Mouse (Mus musculus): ENCODE data around the gene Kank2. TPM values are rescaled to one million over a fixed set of nuclear protein-coding genes. Genes with fewer than 3 reads are reported as not detected.

Kank2 gene
- 0.39 to 1.1 TPM in 2 of 3 replicates, not detected in the other for total RNA-seq (2017)

- ATAC-seq (replicated peaks; ENCODE audit: insufficient number of reproducible peaks, low FRiP score, low TSS enrichment, poor library complexity, severe bottlenecking) = peak; percentile 37; the same call in 1 of the 2 replicates
These were observed at the start of gene Kank2 for GRCm38 (mm10) chr9:21798345-21799009. Gene Kank2 (minus strand): TSS chr9:21798744.

DNA sequence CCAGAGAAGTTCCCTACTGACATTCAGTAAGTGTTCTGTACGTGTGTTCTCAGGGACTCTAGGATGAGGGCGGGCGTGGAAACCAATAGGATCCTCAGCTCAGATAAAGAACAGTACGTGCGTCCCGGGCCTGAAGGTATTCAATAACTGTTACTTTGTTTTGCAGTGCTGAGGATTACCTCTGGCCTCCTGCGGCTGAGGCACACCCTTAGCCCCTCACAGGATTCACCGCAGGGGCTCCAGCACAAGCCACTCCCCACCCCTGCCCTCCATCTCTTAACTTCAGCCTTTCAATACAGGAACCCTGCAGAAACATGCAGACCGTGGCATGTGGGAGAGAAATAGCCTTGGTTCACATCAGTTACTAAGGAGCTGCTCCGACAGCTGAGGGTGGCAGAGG lies 49.4 kb upstream of the Kank2 start:
- no peak for ATAC-seq (replicated peaks; ENCODE audit: insufficient number of reproducible peaks, low FRiP score, low TSS enrichment, poor library complexity, severe bottlenecking)

DNA sequence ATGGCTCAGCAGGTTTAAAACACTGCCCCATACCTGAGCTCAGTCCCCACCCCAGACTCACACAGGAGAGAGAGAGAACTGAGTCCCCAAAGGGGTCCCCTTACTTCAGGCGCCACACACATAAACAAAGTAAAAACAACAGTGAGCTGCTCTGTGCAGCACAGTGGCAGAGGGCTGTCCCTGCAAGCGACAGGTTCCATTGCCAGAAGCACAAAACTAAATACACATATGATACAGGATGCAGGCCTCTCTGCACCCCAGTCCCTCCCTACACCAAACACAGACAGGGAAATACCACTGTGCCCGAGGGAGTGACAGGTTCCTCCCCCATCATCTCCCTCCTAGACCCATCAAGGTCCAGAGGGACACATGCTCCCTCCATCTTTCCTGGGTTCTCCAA lies 48.9 kb upstream of the Kank2 start:
- ATAC-seq (replicated peaks; ENCODE audit: insufficient number of reproducible peaks, low FRiP score, low TSS enrichment, poor library complexity, severe bottlenecking) = no peak

- ATAC-seq (replicated peaks; ENCODE audit: insufficient number of reproducible peaks, low FRiP score, low TSS enrichment, poor library complexity, severe bottlenecking) = no peak
These were observed 48.3 kb upstream of the Kank2 start for GRCm38 (mm10) chr9:21846755-21847341.

- ATAC-seq (replicated peaks; ENCODE audit: insufficient number of reproducible peaks, low FRiP score, low TSS enrichment, poor library complexity, severe bottlenecking) = no peak
These were observed 47.0 kb upstream of the Kank2 start for GRCm38 (mm10) chr9:21845381-21846080.

- no peak for ATAC-seq (replicated peaks; ENCODE audit: insufficient number of reproducible peaks, low FRiP score, low TSS enrichment, poor library complexity, severe bottlenecking)
These were observed 44.5 kb upstream of the Kank2 start for GRCm38 (mm10) chr9:21843086-21843485.

- no peak for ATAC-seq (replicated peaks; ENCODE audit: insufficient number of reproducible peaks, low FRiP score, low TSS enrichment, poor library complexity, severe bottlenecking)
These were observed 43.8 kb upstream of the Kank2 start for GRCm38 (mm10) chr9:21842391-21842790.

GRCm38 (mm10) chr9:21841340-21841739 lies 42.8 kb upstream of the Kank2 start:
- no peak for ATAC-seq (replicated peaks; ENCODE audit: insufficient number of reproducible peaks, low FRiP score, low TSS enrichment, poor library complexity, severe bottlenecking)

- no peak for ATAC-seq (replicated peaks; ENCODE audit: insufficient number of reproducible peaks, low FRiP score, low TSS enrichment, poor library complexity, severe bottlenecking)
These were observed 41.7 kb upstream of the Kank2 start for GRCm38 (mm10) chr9:21840115-21840787.

- ATAC-seq (replicated peaks; ENCODE audit: insufficient number of reproducible peaks, low FRiP score, low TSS enrichment, poor library complexity, severe bottlenecking) = no peak
These were observed 39.1 kb upstream of the Kank2 start for GRCm38 (mm10) chr9:21837690-21838089.

DNA sequence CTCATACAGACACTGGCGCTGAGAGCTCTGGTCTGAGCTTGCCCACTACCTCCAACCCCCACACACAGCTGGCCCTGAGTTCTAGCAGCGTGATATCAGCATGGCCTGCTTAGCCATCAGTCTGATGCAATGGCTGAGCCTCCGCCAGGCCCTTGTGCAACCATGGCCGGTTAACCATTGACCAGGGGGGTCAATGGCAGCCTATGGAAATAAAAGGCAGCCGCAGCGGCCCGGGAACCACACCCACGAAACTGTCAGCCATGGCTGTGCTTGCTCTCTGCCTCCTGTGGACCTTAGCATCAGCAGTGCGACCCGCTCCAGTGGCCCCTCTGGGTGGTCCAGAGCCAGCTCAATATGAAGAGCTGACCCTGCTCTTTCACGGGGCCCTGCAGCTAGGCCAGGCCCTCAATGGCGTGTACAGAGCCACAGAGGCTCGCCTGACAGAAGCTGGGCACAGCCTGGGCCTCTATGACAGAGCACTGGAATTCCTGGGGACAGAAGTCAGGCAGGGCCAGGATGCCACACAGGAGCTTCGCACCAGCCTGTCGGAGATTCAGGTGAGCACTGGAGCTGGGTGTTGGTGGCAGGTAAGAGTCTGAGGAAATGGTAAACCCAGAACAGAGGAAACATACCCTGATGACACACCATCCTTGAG lies 36.8 kb upstream of the Kank2 start, which contains the start of gene Angptl8:
Gene Angptl8 (plus strand): TSS at position 253 of the 655 bp plus-strand sequence.
- ATAC-seq (replicated peaks; ENCODE audit: insufficient number of reproducible peaks, low FRiP score, low TSS enrichment, poor library complexity, severe bottlenecking) = peak; percentile 37

GRCm38 (mm10) chr9:21831558-21832240 lies 33.2 kb upstream of the Kank2 start:
- ATAC-seq (replicated peaks; ENCODE audit: insufficient number of reproducible peaks, low FRiP score, low TSS enrichment, poor library complexity, severe bottlenecking) = no peak

DNA sequence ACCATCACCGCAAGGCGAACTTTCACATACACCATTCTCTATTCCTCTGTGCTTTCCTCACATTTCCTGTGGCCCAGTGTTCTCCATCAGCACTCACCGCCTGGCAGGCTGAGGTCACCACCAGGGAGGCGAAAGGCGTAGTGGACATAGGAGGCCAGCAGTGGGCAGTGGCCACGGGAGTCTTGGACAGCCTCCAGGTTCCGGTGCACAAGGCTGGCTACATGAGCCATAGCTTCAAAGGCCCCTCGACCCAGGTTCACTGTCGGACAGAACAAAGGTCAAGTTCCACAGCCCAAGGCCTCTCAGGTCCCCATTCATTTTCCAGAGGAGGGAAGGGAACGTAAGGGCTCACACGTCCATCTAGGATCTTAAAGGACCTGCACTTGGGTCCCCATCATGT lies 32.4 kb upstream of the Kank2 start:
- ATAC-seq (replicated peaks; ENCODE audit: insufficient number of reproducible peaks, low FRiP score, low TSS enrichment, poor library complexity, severe bottlenecking) = no peak

GRCm38 (mm10) chr9:21830461-21830850 lies 31.9 kb upstream of the Kank2 start:
- ATAC-seq (replicated peaks; ENCODE audit: insufficient number of reproducible peaks, low FRiP score, low TSS enrichment, poor library complexity, severe bottlenecking) = no peak

DNA sequence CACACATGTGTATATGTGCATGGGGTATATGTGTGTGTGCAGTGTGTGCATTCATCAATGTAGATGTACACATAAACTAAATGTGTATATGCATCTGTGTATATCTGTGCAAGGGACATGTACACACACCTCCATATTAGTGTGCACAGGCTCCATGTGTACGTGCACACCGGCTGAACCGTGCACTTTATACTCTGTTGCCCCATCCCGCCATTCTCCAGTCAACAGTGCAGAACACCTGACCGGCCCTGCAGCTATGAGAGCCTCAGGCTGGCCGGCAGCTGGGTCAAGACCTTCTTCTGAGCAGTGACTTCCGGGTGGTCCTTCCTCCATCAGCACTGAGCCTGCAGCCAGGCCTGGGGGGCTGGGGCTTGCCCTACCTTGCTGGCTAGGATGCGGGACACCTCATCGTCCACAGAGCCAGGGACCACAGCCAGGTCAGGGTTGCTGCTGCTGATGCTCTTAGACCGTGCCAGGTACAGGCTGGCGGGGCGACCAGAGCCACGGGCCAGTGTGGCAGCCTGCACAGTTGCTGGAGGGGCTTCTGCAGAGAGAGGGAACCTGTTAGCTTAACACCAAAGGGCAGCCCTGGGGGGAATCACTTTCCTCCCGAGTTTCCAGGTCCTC lies 31.4 kb upstream of the Kank2 start:
- ATAC-seq (replicated peaks; ENCODE audit: insufficient number of reproducible peaks, low FRiP score, low TSS enrichment, poor library complexity, severe bottlenecking) = no peak

GRCm38 (mm10) chr9:21824366-21824765 lies 25.8 kb upstream of the Kank2 start:
- no peak for ATAC-seq (replicated peaks; ENCODE audit: insufficient number of reproducible peaks, low FRiP score, low TSS enrichment, poor library complexity, severe bottlenecking)

DNA sequence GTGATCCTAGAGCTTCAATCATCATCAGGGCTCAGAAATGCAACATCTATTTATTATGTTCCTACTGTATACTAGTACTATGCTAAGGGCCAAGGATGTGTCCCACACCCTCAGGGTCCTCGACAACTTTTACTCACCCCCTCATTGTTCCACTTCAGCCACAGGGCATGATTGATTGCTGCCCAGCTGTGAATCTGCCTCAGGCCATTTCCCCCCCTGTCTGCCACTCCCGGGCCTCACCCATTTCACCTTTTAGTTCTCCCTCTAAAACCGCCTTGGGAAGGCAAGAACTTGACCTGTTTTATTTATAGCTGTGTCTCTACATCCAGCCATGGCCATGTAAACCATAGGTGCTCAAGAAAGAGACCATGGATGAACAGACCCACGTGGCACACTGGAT lies 25.4 kb upstream of the Kank2 start:
- no peak for ATAC-seq (replicated peaks; ENCODE audit: insufficient number of reproducible peaks, low FRiP score, low TSS enrichment, poor library complexity, severe bottlenecking)

- no peak for ATAC-seq (replicated peaks; ENCODE audit: insufficient number of reproducible peaks, low FRiP score, low TSS enrichment, poor library complexity, severe bottlenecking)
These were observed 24.1 kb upstream of the Kank2 start for GRCm38 (mm10) chr9:21822686-21823085.
